Mouse (Mus musculus) lung, adult 2 months (tissue): ENCODE results near the gene Adamts17.

Source experiments
- CTCF ChIP-seq: fragments of 200-500 bp; IDR thresholded peaks from 2 replicates; pipeline ENCODE4 v1.5.1; 2011; ENCODE audit warnings: mild to moderate bottlenecking, low read length, control low read depth; ENCODE audit not compliant: insufficient read depth
- POLR2A ChIP-seq: fragments of 200-500 bp; IDR thresholded peaks from 2 replicates; pipeline ENCODE4 v1.6.1; 2011; ENCODE audit warnings: low read depth, mild to moderate bottlenecking, control low read depth, low read length, borderline replicate concordance; ENCODE audit errors: extremely low read depth

GRCm38 (mm10) chr7:67044121-67044817 lies 204.7 kb downstream of the Adamts17 start:
- TF ChIP-seq CTCF (no peak), POLR2A (no peak)
